Mouse (Mus musculus): Measurements from ENCODE around the gene Chrm4.
A peak's percentile ranks its signal among the peaks of the same experiment; 100 is the strongest.

The Chrm4 gene

GRCm38 (mm10) chr2:91944170-91944950 is 17.3 kb downstream of the Chrm4 start:
- DNase-seq (ENCODE audit: low spot score in 2 of 2), result peak; percentile 79 to 92

GRCm38 (mm10) chr2:91945483-91945882 is 18.4 kb downstream of the Chrm4 start, which contains the start of gene Gm9821:
Gm9821 (plus strand) TSS chr2:91945703.
- DNase-seq (ENCODE audit: low spot score in 2 of 2), result no peak

- no peak for DNase-seq (ENCODE audit: low spot score in 2 of 2)
Observed at GRCm38 (mm10) chr2:91946836-91947235, 19.8 kb downstream of the Chrm4 start.

- DNase-seq (ENCODE audit: low spot score in 2 of 2), result no peak
Observed at GRCm38 (mm10) chr2:91947397-91948150, 20.5 kb downstream of the Chrm4 start.

- no peak for DNase-seq (ENCODE audit: low spot score in 2 of 2)
Observed at GRCm38 (mm10) chr2:91948151-91948509, 21.1 kb downstream of the Chrm4 start.

GRCm38 (mm10) chr2:91948792-91949241 is 21.8 kb downstream of the Chrm4 start:
- no peak for DNase-seq (ENCODE audit: low spot score in 2 of 2)

- no peak for DNase-seq (ENCODE audit: low spot score in 2 of 2)
Observed at GRCm38 (mm10) chr2:91949411-91950274, 22.6 kb downstream of the Chrm4 start.

GRCm38 (mm10) chr2:91950275-91951085 is 23.4 kb downstream of the Chrm4 start:
- peak in 1 of 2 experiments; percentile 61 for DNase-seq (ENCODE audit: low spot score in 2 of 2)

- DNase-seq (ENCODE audit: low spot score in 2 of 2), result no peak
Observed at GRCm38 (mm10) chr2:91953825-91954224, 26.8 kb downstream of the Chrm4 start.

- no peak for DNase-seq (ENCODE audit: low spot score in 2 of 2)
Observed at GRCm38 (mm10) chr2:91955121-91955591, 28.1 kb downstream of the Chrm4 start.

GRCm38 (mm10) chr2:91955875-91956274 is 28.8 kb downstream of the Chrm4 start:
- no peak for DNase-seq (ENCODE audit: low spot score in 2 of 2)

- DNase-seq (ENCODE audit: low spot score in 2 of 2), result no peak
Observed at GRCm38 (mm10) chr2:91957096-91957495, 30.0 kb downstream of the Chrm4 start.

GRCm38 (mm10) chr2:91958049-91958448 is 31.0 kb downstream of the Chrm4 start:
- no peak for DNase-seq (ENCODE audit: low spot score in 2 of 2)

- DNase-seq (ENCODE audit: low spot score in 2 of 2), result peak; percentile 62 to 80
Observed at GRCm38 (mm10) chr2:91958701-91959457, 31.8 kb downstream of the Chrm4 start.

GRCm38 (mm10) chr2:91959544-91960410 is 32.7 kb downstream of the Chrm4 start:
- peak in 1 of 2 experiments; percentile 59 for DNase-seq (ENCODE audit: low spot score in 2 of 2)

GRCm38 (mm10) chr2:91960459-91960858 is 33.4 kb downstream of the Chrm4 start:
- no peak for DNase-seq (ENCODE audit: low spot score in 2 of 2)

GRCm38 (mm10) chr2:91961901-91962761 is 35.1 kb downstream of the Chrm4 start:
- DNase-seq (ENCODE audit: low spot score in 2 of 2), result peak in 1 of 2 experiments; percentile 64

GRCm38 (mm10) chr2:91962864-91963401 is 35.9 kb downstream of the Chrm4 start:
- DNase-seq (ENCODE audit: low spot score in 2 of 2), result peak in 1 of 2 experiments; percentile 77

All from spleen, postnatal 4 days (tissue).